Mouse (Mus musculus) forebrain, embryonic 10.5 days (tissue): ENCODE results near the gene Hoxc8. TPM values are rescaled to one million over a fixed set of nuclear protein-coding genes. Genes with fewer than 3 reads are reported as not detected.

ENCODE experiments used
- DNase-seq: peaks from one replicate; pipeline ENCODE4 v3.0.0-alpha.2; 2017; ENCODE audit warnings: low spot score; ENCODE audit errors: extremely low spot score
- H3K27ac ChIP-seq: fragments of 300-500 bp; sonication (generic); 2 replicates; pipeline ENCODE4 v1.5.1; 2016; ENCODE audit warnings: mild to moderate bottlenecking
- H3K27me3 ChIP-seq: fragments of 300-500 bp; sonication (generic); 2 replicates; pipeline ENCODE4 v1.6.1; 2016; ENCODE audit warnings: mild to moderate bottlenecking; ENCODE audit not compliant: poor library complexity, severe bottlenecking
- H3K36me3 ChIP-seq: fragments of 300-500 bp; sonication (generic); replicated peaks from 2 replicates; pipeline ENCODE4 v1.6.1; 2016; ENCODE audit warnings: mild to moderate bottlenecking, moderate library complexity
- H3K4me1 ChIP-seq: fragments of 300-500 bp; sonication (generic); 2 replicates; pipeline ENCODE4 v1.6.1; 2016
- H3K4me3 ChIP-seq: fragments of 300-500 bp; sonication (generic); 2 replicates; pipeline ENCODE4 v1.5.1; 2016; ENCODE audit warnings: mild to moderate bottlenecking, moderate library complexity
- H3K9me3 ChIP-seq: fragments of 300-500 bp; sonication (generic); 2 replicates; pipeline ENCODE4 v1.6.1; 2016; ENCODE audit warnings: mild to moderate bottlenecking, moderate library complexity
- WGBS: fragments of 180-500 bp; shearing (Covaris S2); methylation state at CpG from one replicate; pipeline ENCODE4 v1.1.7; 2016; 5-methylcytosine and 5-hydroxymethylcytosine counted together
- polyA plus RNA-seq: library from polyadenylated mRNA; unstranded; fragments of >200 nt; fragmentation: Nextera tagmentation; extraction: Ambion mirVana; gene quantifications from 2 replicates; pipeline ENCODE4 v1.2.1, GENCODE M21; 2016

Hoxc8 gene
- polyA plus RNA-seq, 1 experiment from 2014 or later = not detected

- peaks cover 100% of the 10 kb centered on the region for H3K27me3 ChIP-seq
- peaks cover 6% of the 10 kb centered on the region for H3K4me1 ChIP-seq
- H3K4me3 ChIP-seq = no peak overlapping the region
- H3K36me3 ChIP-seq = no peaks in the 10 kb centered on the region
- H3K27ac ChIP-seq = no peak overlapping the region
- 2% methylated on average over 34 of the region's 34 CpGs for WGBS
- no peaks in the 10 kb centered on the region for H3K9me3 ChIP-seq
- no peak for DNase-seq
These were observed 22.7 kb upstream of the Hoxc8 start for GRCm38 (mm10) chr15:102967511-102968397.

- no peak overlapping the region for H3K4me3 ChIP-seq
- H3K27ac ChIP-seq = no peak overlapping the region
- no peak for DNase-seq
- no peaks in the 10 kb centered on the region for H3K36me3 ChIP-seq
- peaks cover 100% of the 10 kb centered on the region for H3K27me3 ChIP-seq
- peaks cover 6% of the 10 kb centered on the region for H3K4me1 ChIP-seq
- H3K9me3 ChIP-seq = no peaks in the 10 kb centered on the region
- 43% methylated on average over 1 of the region's 1 CpGs for WGBS
These were observed 21.1 kb upstream of the Hoxc8 start for GRCm38 (mm10) chr15:102969296-102969695.

GRCm38 (mm10) chr15:102970740-102971139 is 19.7 kb upstream of the Hoxc8 start:
- WGBS = 1% methylated on average over 12 of the region's 12 CpGs
- Histone ChIP-seq H3K27me3 (peaks cover 100% of the 10 kb centered on the region), H3K27ac (no peak overlapping the region), H3K4me3 (no peak overlapping the region), H3K9me3 (no peaks in the 10 kb centered on the region), H3K4me1 (peaks cover 6% of the 10 kb centered on the region), H3K36me3 (no peaks in the 10 kb centered on the region)
- DNase-seq = no peak

GRCm38 (mm10) chr15:102972254-102972653 is 18.2 kb upstream of the Hoxc8 start:
- no peak overlapping the region for H3K4me3 ChIP-seq
- 1% methylated on average over 21 of the region's 21 CpGs for WGBS
- peaks cover 100% of the 10 kb centered on the region for H3K27me3 ChIP-seq
- no peak overlapping the region for H3K27ac ChIP-seq
- no peaks in the 10 kb centered on the region for H3K4me1 ChIP-seq
- no peak for DNase-seq
- no peaks in the 10 kb centered on the region for H3K9me3 ChIP-seq
- H3K36me3 ChIP-seq = no peaks in the 10 kb centered on the region

GRCm38 (mm10) chr15:102972753-102973152 is 17.7 kb upstream of the Hoxc8 start:
- H3K4me1 ChIP-seq = no peaks in the 10 kb centered on the region
- H3K27ac ChIP-seq = no peak overlapping the region
- 1% methylated on average over 6 of the region's 6 CpGs for whole genome bisulfite sequencing
- H3K4me3 ChIP-seq = no peak overlapping the region
- DNase-seq = no peak
- H3K36me3 ChIP-seq = no peaks in the 10 kb centered on the region
- no peaks in the 10 kb centered on the region for H3K9me3 ChIP-seq
- H3K27me3 ChIP-seq = peaks cover 100% of the 10 kb centered on the region

- no peak for DNase-seq
- Histone ChIP-seq H3K27me3 (peaks cover 100% of the 10 kb centered on the region), H3K27ac (no peak overlapping the region), H3K4me3 (no peak overlapping the region), H3K9me3 (no peaks in the 10 kb centered on the region), H3K36me3 (no peaks in the 10 kb centered on the region), H3K4me1 (no peaks in the 10 kb centered on the region)
- 3% methylated on average over 7 of the region's 7 CpGs for WGBS
These were observed 15.4 kb upstream of the Hoxc8 start for GRCm38 (mm10) chr15:102975034-102975433.

GRCm38 (mm10) chr15:102975688-102976111 is 14.7 kb upstream of the Hoxc8 start:
- under 1% methylated on average over 21 of the region's 21 CpGs for WGBS
- Histone ChIP-seq H3K4me1 (no peaks in the 10 kb centered on the region), H3K9me3 (no peaks in the 10 kb centered on the region), H3K4me3 (no peak overlapping the region), H3K27me3 (peaks cover 100% of the 10 kb centered on the region), H3K27ac (no peak overlapping the region), H3K36me3 (no peaks in the 10 kb centered on the region)
- no peak for DNase-seq

- DNase-seq = no peak
- Histone ChIP-seq H3K27me3 (peaks cover 100% of the 10 kb centered on the region), H3K9me3 (no peaks in the 10 kb centered on the region), H3K36me3 (no peaks in the 10 kb centered on the region), H3K27ac (no peak within 1 kb of the TSS), H3K4me3 (no peak within 1 kb of the TSS), H3K4me1 (peaks cover 3% of the 10 kb centered on the region)
- WGBS = 0% methylated on average over 16 of the region's 20 CpGs
These were observed 14.2 kb upstream of the Hoxc8 start, which contains the start of gene Hoxc9 for GRCm38 (mm10) chr15:102976171-102976570. Gene Hoxc9, plus strand, starts transcription at chr15:102976439.

GRCm38 (mm10) chr15:102976631-102977422 is 13.6 kb upstream of the Hoxc8 start:
- no peaks in the 10 kb centered on the region for H3K36me3 ChIP-seq
- WGBS = under 1% methylated on average over 37 of the region's 37 CpGs
- no peak overlapping the region for H3K4me3 ChIP-seq
- no peak for DNase-seq
- no peaks in the 10 kb centered on the region for H3K9me3 ChIP-seq
- no peak overlapping the region for H3K27ac ChIP-seq
- H3K4me1 ChIP-seq = peaks cover 10% of the 10 kb centered on the region
- peaks cover 100% of the 10 kb centered on the region for H3K27me3 ChIP-seq

- no peak overlapping the region for H3K27ac ChIP-seq
- peaks cover 100% of the 10 kb centered on the region for H3K27me3 ChIP-seq
- H3K4me1 ChIP-seq = peaks cover 13% of the 10 kb centered on the region
- WGBS = 1% methylated on average over 15 of the region's 16 CpGs
- H3K4me3 ChIP-seq = no peak overlapping the region
- H3K9me3 ChIP-seq = no peaks in the 10 kb centered on the region
- H3K36me3 ChIP-seq = no peaks in the 10 kb centered on the region
- DNase-seq = no peak
These were observed 12.9 kb upstream of the Hoxc8 start for GRCm38 (mm10) chr15:102977423-102977974.

GRCm38 (mm10) chr15:102978615-102979515 is 11.5 kb upstream of the Hoxc8 start:
- Histone ChIP-seq H3K9me3 (no peaks in the 10 kb centered on the region), H3K27me3 (peaks cover 100% of the 10 kb centered on the region), H3K4me1 (peaks cover 13% of the 10 kb centered on the region), H3K4me3 (no peak overlapping the region), H3K27ac (no peak overlapping the region), H3K36me3 (no peaks in the 10 kb centered on the region)
- no peak for DNase-seq
- WGBS = under 1% methylated on average over 13 of the region's 13 CpGs

GRCm38 (mm10) chr15:102979936-102980335 is 10.5 kb upstream of the Hoxc8 start:
- peaks cover 100% of the 10 kb centered on the region for H3K27me3 ChIP-seq
- H3K4me1 ChIP-seq = peaks cover 13% of the 10 kb centered on the region
- no peak for DNase-seq
- WGBS = 0% methylated on average over 1 of the region's 1 CpGs
- H3K9me3 ChIP-seq = no peaks in the 10 kb centered on the region
- H3K36me3 ChIP-seq = no peaks in the 10 kb centered on the region
- H3K27ac ChIP-seq = no peak overlapping the region
- no peak overlapping the region for H3K4me3 ChIP-seq
